Mouse (Mus musculus) testis, adult 2 months (tissue): ENCODE measurements around the gene C130032M10Rik.

ENCODE experiments used
- CTCF ChIP-seq: fragments of 200-500 bp; IDR thresholded peaks from 2 replicates; pipeline ENCODE4 v1.5.1; 2012; ENCODE audit warnings: low read depth, mild to moderate bottlenecking, inconsistent platforms, low read length, moderate library complexity; ENCODE audit not compliant: control insufficient read depth, insufficient read depth, insufficient replicate concordance
- POLR2A ChIP-seq: fragments of 200-500 bp; IDR thresholded peaks from 2 replicates; pipeline ENCODE4 v1.6.1; 2012; ENCODE audit warnings: low read depth, mild to moderate bottlenecking, inconsistent platforms, low read length, moderate library complexity; ENCODE audit not compliant: control insufficient read depth

DNA sequence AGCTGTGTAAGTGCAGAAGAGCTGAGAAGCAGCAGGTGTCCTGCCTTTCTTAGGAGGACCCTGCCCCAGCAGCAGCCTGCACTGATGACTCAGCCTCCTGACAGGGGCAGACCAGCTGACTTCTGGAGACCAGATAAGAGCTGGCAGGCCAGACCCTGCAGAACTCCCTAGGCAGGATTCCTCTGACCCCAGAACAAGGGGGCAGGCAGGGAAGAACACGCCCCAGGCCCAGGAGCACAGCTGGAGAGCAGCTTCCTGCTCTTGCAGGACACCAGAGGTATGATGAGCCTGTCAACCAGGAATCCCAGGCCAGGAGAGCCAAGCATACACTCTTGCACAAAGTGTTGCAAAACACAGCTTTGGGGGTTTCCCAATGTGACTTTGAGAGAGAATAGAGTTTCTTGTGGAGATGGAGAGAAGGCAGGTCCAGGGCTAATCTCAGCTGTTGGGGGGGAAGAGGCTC is 25.8 kb downstream of the C130032M10Rik start:
- TF ChIP-seq CTCF (no peak), POLR2A (no peak)
